Mouse (Mus musculus) embryonic facial prominence, embryonic 15.5 days (tissue): ENCODE results near the gene Zfp111. TPM values are rescaled to one million over a fixed set of nuclear protein-coding genes. Genes with fewer than 3 reads are reported as not detected.

Experiments used
- ATAC-seq: fragments of 200-750 bp; cut with Nextera tagmentation; 2 replicates; pipeline ENCODE4 v1.8.0; 2017; ENCODE audit warnings: low read depth, moderate TSS enrichment; ENCODE audit not compliant: insufficient number of reproducible peaks, low FRiP score, low TSS enrichment
- H3K27ac ChIP-seq: fragments of 300-500 bp; sonication (generic); replicated peaks from 2 replicates; pipeline ENCODE4 v1.5.1; 2015; ENCODE audit warnings: mild to moderate bottlenecking, inconsistent platforms
- H3K27me3 ChIP-seq: fragments of 300-500 bp; sonication (generic); 2 replicates; pipeline ENCODE4 v1.6.1; 2015; ENCODE audit warnings: inconsistent platforms
- H3K36me3 ChIP-seq: fragments of 300-500 bp; sonication (generic); 2 replicates; pipeline ENCODE4 v1.6.1; 2015; ENCODE audit warnings: mild to moderate bottlenecking, inconsistent platforms
- H3K4me1 ChIP-seq: fragments of 300-500 bp; sonication (generic); 2 replicates; pipeline ENCODE4 v1.6.1; 2015; ENCODE audit warnings: inconsistent platforms
- H3K4me2 ChIP-seq: fragments of 300-500 bp; sonication (generic); replicated peaks from 2 replicates; pipeline ENCODE4 v1.6.1; 2015; ENCODE audit warnings: mild to moderate bottlenecking, inconsistent platforms
- H3K4me3 ChIP-seq: fragments of 300-500 bp; sonication (generic); replicated peaks from 2 replicates; pipeline ENCODE4 v1.5.1; 2015; ENCODE audit warnings: mild to moderate bottlenecking, inconsistent platforms
- H3K9ac ChIP-seq: fragments of 300-500 bp; sonication (generic); 2 replicates; pipeline ENCODE4 v1.6.1; 2015; ENCODE audit warnings: inconsistent platforms
- H3K9me3 ChIP-seq: fragments of 300-500 bp; sonication (generic); replicated peaks from 2 replicates; pipeline ENCODE4 v1.6.1; 2016; ENCODE audit warnings: inconsistent platforms
- WGBS: fragments of 180-500 bp; shearing (Covaris S2); methylation state at CpG from one replicate; pipeline ENCODE4 v1.1.7; 2015; 5-methylcytosine and 5-hydroxymethylcytosine counted together
- polyA plus RNA-seq: library from polyadenylated mRNA; unstranded; fragments of >200 nt; fragmentation: Nextera tagmentation; extraction: Ambion mirVana; gene quantifications from 2 replicates; pipeline ENCODE4 v1.2.1, GENCODE M21; 2015

Gene Zfp111
- 10.8 and 11.4 TPM in 2 replicates for polyA plus RNA-seq

GRCm38 (mm10) chr7:24211343-24211742 is at the start of gene Zfp111:
Gene Zfp111 (minus strand): TSS chr7:24211443.
- H3K36me3 ChIP-seq = no peaks in the 10 kb centered on the region
- H3K4me1 ChIP-seq = peaks cover 9% of the 10 kb centered on the region
- no peak within 1 kb of the TSS for H3K4me3 ChIP-seq
- H3K27ac ChIP-seq = no peak within 1 kb of the TSS
- ATAC-seq = no peak
- no peaks in the 10 kb centered on the region for H3K9me3 ChIP-seq
- 78% methylated on average over 5 of the region's 5 CpGs for WGBS
- no peak within 1 kb of the TSS for H3K4me2 ChIP-seq
- no peak within 1 kb of the TSS for H3K9ac ChIP-seq
- no peaks in the 10 kb centered on the region for H3K27me3 ChIP-seq

GRCm38 (mm10) chr7:24260000-24260312 is 48.7 kb upstream of the Zfp111 start:
- Histone ChIP-seq H3K4me2 (no peak overlapping the region), H3K36me3 (peaks cover 23% of the 10 kb centered on the region), H3K9me3 (no peaks in the 10 kb centered on the region), H3K27ac (no peak overlapping the region), H3K4me3 (no peak overlapping the region), H3K4me1 (peaks cover 4% of the 10 kb centered on the region; the same call in 1 of the 2 replicates), H3K9ac (no peak overlapping the region), H3K27me3 (no peaks in the 10 kb centered on the region)
- WGBS = 90% methylated on average over 4 of the region's 4 CpGs
- ATAC-seq = no peak

GRCm38 (mm10) chr7:24259306-24259999 is 48.2 kb upstream of the Zfp111 start:
- H3K4me1 ChIP-seq = peaks cover 4% of the 10 kb centered on the region; the same call in 1 of the 2 replicates
- no peak overlapping the region for H3K4me3 ChIP-seq
- H3K9me3 ChIP-seq = no peaks in the 10 kb centered on the region
- 90% methylated on average over 13 of the region's 13 CpGs for WGBS
- no peak for ATAC-seq
- H3K4me2 ChIP-seq = no peak overlapping the region
- H3K36me3 ChIP-seq = peaks cover 23% of the 10 kb centered on the region
- no peak overlapping the region for H3K27ac ChIP-seq
- no peak overlapping the region for H3K9ac ChIP-seq
- H3K27me3 ChIP-seq = no peaks in the 10 kb centered on the region

- Histone ChIP-seq H3K27me3 (no peaks in the 10 kb centered on the region), H3K4me1 (peaks cover 8% of the 10 kb centered on the region; the same call in 1 of the 2 replicates), H3K27ac (no peak within 1 kb of the TSS), H3K4me2 (peak within 1 kb of the TSS; percentile 58), H3K36me3 (peaks cover 3% of the 10 kb centered on the region), H3K9ac (peak within 1 kb of the TSS; percentile 58), H3K9me3 (no peaks in the 10 kb centered on the region), H3K4me3 (peak within 1 kb of the TSS; percentile 63)
- ATAC-seq = peak; percentile 86
- WGBS = 13% methylated on average over 21 of the region's 21 CpGs
These were observed 43.6 kb upstream of the Zfp111 start, which contains the start of gene Zfp108 for GRCm38 (mm10) chr7:24254633-24255474. Gene Zfp108 (plus strand): TSS chr7:24254794.

GRCm38 (mm10) chr7:24253779-24254615 is 42.8 kb upstream of the Zfp111 start:
- Histone ChIP-seq H3K27me3 (no peaks in the 10 kb centered on the region), H3K4me2 (peak overlapping the region; percentile 58), H3K9ac (no peak overlapping the region; the same call in 1 of the 2 replicates), H3K36me3 (no peaks in the 10 kb centered on the region; the same call in 1 of the 2 replicates), H3K9me3 (no peaks in the 10 kb centered on the region), H3K4me1 (peaks cover 8% of the 10 kb centered on the region; the same call in 1 of the 2 replicates), H3K27ac (no peak overlapping the region), H3K4me3 (peak overlapping the region; percentile 63)
- peak; percentile 6; the same call in 1 of the 2 replicates for ATAC-seq
- 57% methylated on average over 9 of the region's 9 CpGs for WGBS

GRCm38 (mm10) chr7:24237040-24237791 is 26.0 kb upstream of the Zfp111 start, which contains the start of gene Zfp109:
Gene Zfp109 (minus strand): TSS chr7:24237560.
- no peaks in the 10 kb centered on the region for H3K27me3 ChIP-seq
- H3K36me3 ChIP-seq = peaks cover 17% of the 10 kb centered on the region; the same call in 1 of the 2 replicates
- peak; percentile 81 for ATAC-seq
- no peak within 1 kb of the TSS for H3K27ac ChIP-seq
- H3K9me3 ChIP-seq = no peaks in the 10 kb centered on the region
- H3K9ac ChIP-seq = peak within 1 kb of the TSS; percentile 75
- H3K4me1 ChIP-seq = peaks cover 6% of the 10 kb centered on the region; the same call in 1 of the 2 replicates
- H3K4me3 ChIP-seq = peak within 1 kb of the TSS; percentile 84
- peak within 1 kb of the TSS; percentile 60 for H3K4me2 ChIP-seq
- 5% methylated on average over 28 of the region's 28 CpGs for WGBS

- Histone ChIP-seq H3K4me1 (peaks cover 9% of the 10 kb centered on the region), H3K36me3 (peaks cover 9% of the 10 kb centered on the region; the same call in 1 of the 2 replicates), H3K4me3 (no peak overlapping the region), H3K9me3 (no peaks in the 10 kb centered on the region), H3K27ac (no peak overlapping the region), H3K4me2 (no peak overlapping the region), H3K9ac (no peak overlapping the region), H3K27me3 (no peaks in the 10 kb centered on the region)
- ATAC-seq = no peak
- 79% methylated on average over 2 of the region's 2 CpGs for WGBS
These were observed 947 bp downstream of the Zfp111 start for GRCm38 (mm10) chr7:24210296-24210695.

GRCm38 (mm10) chr7:24208282-24208886 is 2.9 kb downstream of the Zfp111 start:
- H3K9ac ChIP-seq = no peak overlapping the region
- peaks cover 28% of the 10 kb centered on the region for H3K36me3 ChIP-seq
- H3K27me3 ChIP-seq = no peaks in the 10 kb centered on the region
- H3K4me1 ChIP-seq = peaks cover 9% of the 10 kb centered on the region
- H3K4me2 ChIP-seq = peak overlapping the region; percentile 71
- H3K27ac ChIP-seq = no peak overlapping the region
- ATAC-seq = no peak
- H3K4me3 ChIP-seq = peak overlapping the region; percentile 65
- H3K9me3 ChIP-seq = no peaks in the 10 kb centered on the region
- WGBS = 58% methylated on average over 7 of the region's 7 CpGs

GRCm38 (mm10) chr7:24207488-24208261 is 3.6 kb downstream of the Zfp111 start:
- H3K36me3 ChIP-seq = peaks cover 33% of the 10 kb centered on the region
- H3K9ac ChIP-seq = peak overlapping the region; percentile 73
- 10% methylated on average over 24 of the region's 24 CpGs for whole genome bisulfite sequencing
- H3K4me1 ChIP-seq = peaks cover 9% of the 10 kb centered on the region
- H3K4me2 ChIP-seq = peak overlapping the region; percentile 71
- no peaks in the 10 kb centered on the region for H3K9me3 ChIP-seq
- peak overlapping the region; percentile 86 for H3K27ac ChIP-seq
- peak; percentile 79 for ATAC-seq
- H3K4me3 ChIP-seq = peak overlapping the region; percentile 65
- H3K27me3 ChIP-seq = no peaks in the 10 kb centered on the region
